Mouse (Mus musculus): ENCODE data around the gene Gm17402.

GRCm38 (mm10) chr3:67369407-67370079 is 5.4 kb downstream of the Gm17402 start:
- TF ChIP-seq E2F4 (IDR thresholded peaks at IDR 0.05; ENCODE audit: insufficient replicate concordance, low read depth, low read length) = no peak
- TF ChIP-seq POLR2AphosphoS2 (IDR thresholded peaks at IDR 0.05; ENCODE audit: low read depth, low read length) = no peak
- TF ChIP-seq CTCF (conservative IDR thresholded peaks at IDR 0.05 in 1 of 2, IDR thresholded peaks at IDR 0.05 in 1 of 2; ENCODE audit: low read depth in 2 of 2, low read length in 2 of 2) = peak in 1 of 2 experiments; percentile 54; a peak in 2 of 4 replicates
- TF ChIP-seq POLR2A (IDR thresholded peaks at IDR 0.05; ENCODE audit: low read depth, low read length) = no peak
- TF ChIP-seq TBP (conservative IDR thresholded peaks at IDR 0.05; ENCODE audit: low read depth, low read length) = no peak
- no peak for TF ChIP-seq MYC (IDR thresholded peaks at IDR 0.05; ENCODE audit: low read depth, low read length)
- TF ChIP-seq SIN3A (IDR thresholded peaks at IDR 0.05; ENCODE audit: low read length) = no peak
